8 mouse cellular contexts compared by ENCODE assay signal in the genomic region with DNA sequence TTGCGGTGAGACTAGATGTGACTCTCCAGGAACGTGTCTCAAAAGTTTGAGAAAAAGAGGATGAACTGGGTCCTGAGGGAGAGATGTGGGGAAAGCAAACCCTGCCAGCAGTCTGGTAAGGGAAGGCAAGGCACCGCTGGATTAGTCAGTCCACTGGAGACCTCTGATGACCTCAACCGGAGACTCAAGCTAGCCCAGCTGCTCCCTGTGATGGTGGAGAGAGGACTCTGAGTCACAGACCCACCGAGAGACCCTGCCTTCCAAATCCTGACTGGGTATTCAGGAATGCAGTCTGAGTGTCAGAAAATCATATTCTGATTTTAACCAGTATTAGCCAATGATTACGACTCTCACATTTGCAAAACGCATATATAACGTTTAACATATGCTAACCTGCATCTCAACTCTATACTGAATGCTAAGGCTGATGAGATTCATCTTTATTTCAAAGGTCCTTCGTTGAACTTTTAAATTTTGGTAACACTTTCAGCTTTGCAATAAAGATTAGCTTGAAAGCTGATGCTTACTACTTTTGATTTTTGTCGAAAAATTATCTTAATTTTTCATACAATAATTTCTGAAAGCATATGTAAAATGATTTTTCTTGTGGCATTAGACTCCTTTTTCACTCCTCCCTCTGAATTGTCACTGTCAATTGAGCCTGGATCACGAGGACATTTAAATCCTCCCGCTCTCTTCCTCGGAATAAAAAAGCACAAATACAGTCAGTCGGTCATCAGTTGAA. TPM values are rescaled to one million over a fixed set of nuclear protein-coding genes. Genes with fewer than 3 reads are reported as not detected.
DNase-seq lines count a peak whose midpoint lies in the region; ATAC-seq and TF ChIP-seq lines count a peak whose summit lies in the region.

No protein-coding gene starts in this region.

- no peak for DNase-seq in heart, postnatal 10 days
- no peak for DNase-seq in G1E (ENCODE audit: low spot score)
- DNase-seq in hindbrain, embryonic 11.5 days (ENCODE audit: low spot score): no peak
- no peak for DNase-seq in midbrain, embryonic 10.5 days (ENCODE audit: low spot score)
- no peak for DNase-seq in adrenal gland, postnatal 36 days
- no peak for DNase-seq in left cerebral cortex, adult 18-20 months (ENCODE audit: low spot score in 2 of 2)
- no peak for DNase-seq in right cerebral cortex, adult 2 months (ENCODE audit: low spot score in 2 of 2)

- 39% methylated on average over 14 of the region's 14 CpGs for WGBS in heart, embryonic 11.5 days (ENCODE audit: insufficient replicate concordance)
- WGBS in hindbrain, embryonic 11.5 days: 39% methylated on average over 14 of the region's 14 CpGs
- 35% methylated on average over 14 of the region's 14 CpGs for WGBS in midbrain, embryonic 10.5 days

- no peak overlapping the region for H3K27ac ChIP-seq in heart, embryonic 11.5 days (ENCODE audit: low read depth, low read length)
- H3K27ac ChIP-seq in hindbrain, embryonic 11.5 days (ENCODE audit: low read depth, low read length): no peak overlapping the region
- H3K27ac ChIP-seq in midbrain, embryonic 10.5 days (replicated peaks): no peak overlapping the region

- peak overlapping the region; percentile 47 for H3K4me3 ChIP-seq in heart, embryonic 11.5 days (ENCODE audit: low read depth, low read length)
- H3K4me3 ChIP-seq in G1E (ENCODE audit: low read depth, low read length): peak overlapping the region; percentile 50; the same call in 1 of the 2 replicates
- H3K4me3 ChIP-seq in hindbrain, embryonic 11.5 days (ENCODE audit: low read depth, low read length): peak overlapping the region; percentile 26; the same call in 1 of the 2 replicates
- peak overlapping the region; percentile 53 for H3K4me3 ChIP-seq in midbrain, embryonic 10.5 days

- H3K9ac ChIP-seq in heart, embryonic 11.5 days (ENCODE audit: low read depth, low read length): no peak overlapping the region; the same call in 1 of the 2 replicates
- H3K9ac ChIP-seq in hindbrain, embryonic 11.5 days (ENCODE audit: low read depth, low read length): no peak overlapping the region

- no peaks in the 10 kb centered on the region for H3K36me3 ChIP-seq in heart, embryonic 11.5 days (ENCODE audit: control insufficient read depth, insufficient read depth, low read length)
- H3K36me3 ChIP-seq in G1E (replicated peaks): no peaks in the 10 kb centered on the region
- no peaks in the 10 kb centered on the region for H3K36me3 ChIP-seq in hindbrain, embryonic 11.5 days (ENCODE audit: control insufficient read depth, insufficient read depth, low read length)
- no peaks in the 10 kb centered on the region for H3K36me3 ChIP-seq in midbrain, embryonic 10.5 days

- peak overlapping the region; percentile 91 for H3K4me2 ChIP-seq in heart, embryonic 11.5 days
- H3K4me2 ChIP-seq in hindbrain, embryonic 11.5 days (replicated peaks; ENCODE audit: low read depth, low read length): no peak overlapping the region; the same call in 1 of the 2 replicates

- intact Hi-C loops in heart, postnatal 10 days (cut with DNase I): no loop called here

- peaks cover 5% of the 10 kb centered on the region; the same call in 1 of the 2 replicates for H3K27me3 ChIP-seq in heart, embryonic 11.5 days (ENCODE audit: control insufficient read depth, insufficient read depth, low read length)
- no peaks in the 10 kb centered on the region for H3K27me3 ChIP-seq in G1E (ENCODE audit: insufficient read depth, low read length)
- H3K27me3 ChIP-seq in hindbrain, embryonic 11.5 days (ENCODE audit: control insufficient read depth, insufficient read depth, low read length): peaks cover 13% of the 10 kb centered on the region
- H3K27me3 ChIP-seq in midbrain, embryonic 10.5 days (ENCODE audit: low read depth, poor library complexity, severe bottlenecking): peaks cover 24% of the 10 kb centered on the region

- ATAC-seq in heart, embryonic 11.5 days (replicated peaks; ENCODE audit: insufficient number of reproducible peaks, low FRiP score, low TSS enrichment): no peak
- no peak for ATAC-seq in G1E (ENCODE audit: extremely low read depth, insufficient number of reproducible peaks, low FRiP score, poor library complexity, severe bottlenecking)
- no peak for ATAC-seq in hindbrain, embryonic 11.5 days (ENCODE audit: low FRiP score)

- 0 out of 2 replicates have a peak, but pooled peaks cover 3% of the 10 kb centered on the region for H3K9me3 ChIP-seq in heart, embryonic 11.5 days (replicated peaks; ENCODE audit: control insufficient read depth, low read length)
- H3K9me3 ChIP-seq in G1E (replicated peaks): peaks cover 3% of the 10 kb centered on the region
- no peaks in the 10 kb centered on the region for H3K9me3 ChIP-seq in hindbrain, embryonic 11.5 days (ENCODE audit: control insufficient read depth, low read length)
- H3K9me3 ChIP-seq in midbrain, embryonic 10.5 days (replicated peaks): peaks cover 4% of the 10 kb centered on the region; the same call in 1 of the 2 replicates

- H3K4me1 ChIP-seq in heart, embryonic 11.5 days (ENCODE audit: control insufficient read depth, insufficient read depth, low read length): 0 out of 2 replicates have a peak, but pooled peaks cover 3% of the 10 kb centered on the region
- peaks cover 49% of the 10 kb centered on the region for H3K4me1 ChIP-seq in G1E (ENCODE audit: insufficient read depth, low read depth, low read length)
- no peaks in the 10 kb centered on the region for H3K4me1 ChIP-seq in hindbrain, embryonic 11.5 days (replicated peaks; ENCODE audit: control insufficient read depth, insufficient read depth, low read length)
- peaks cover 23% of the 10 kb centered on the region for H3K4me1 ChIP-seq in midbrain, embryonic 10.5 days

- TF ChIP-seq CTCF in G1E (IDR thresholded peaks at IDR 0.05; ENCODE audit: low read depth, low read length): no peak

RNA-seq across cellular contexts. Expression of a gene that starts 3.0 kb away (rescaled TPM):
- 0.43 and 0.70 TPM in 2 replicates for polyA plus RNA-seq in heart, embryonic 11.5 days (2014; fragmentation: Nextera tagmentation; extraction: Ambion mirVana)
- total RNA-seq in heart, postnatal 10 days (2021): 10 to 100 TPM; 10.1 to 12.8 TPM
- 1.2 and 4.0 TPM in 2 replicates for total RNA-seq in G1E (2014; fragmentation: Nextera tagmentation)
- total RNA-seq in G1E (2017): 2.3 and 3.0 TPM in 2 replicates
- 0.59 and 0.67 TPM in 2 replicates for polyA plus RNA-seq in G1E (2012)
- 0.56 and 0.77 TPM in 2 replicates for polyA plus RNA-seq in hindbrain, embryonic 11.5 days (2014; fragmentation: Nextera tagmentation; extraction: Ambion mirVana)
- 0.32 and 0.99 TPM in 2 replicates for polyA plus RNA-seq in midbrain, embryonic 10.5 days (2016; fragmentation: Nextera tagmentation; extraction: Ambion mirVana)
- total RNA-seq in adrenal gland, postnatal 36 days (2021): 1 to 10 TPM; 6.4 to 8.6 TPM
- total RNA-seq in left cerebral cortex, adult 18-20 months (2021): 1 to 10 TPM; 2.3 to 3.7 TPM

RNA-seq across cellular contexts. Expression of a gene that starts 3.5 kb away (rescaled TPM):
- polyA plus RNA-seq in heart, embryonic 11.5 days (2014; fragmentation: Nextera tagmentation; extraction: Ambion mirVana): 2.9 and 4.0 TPM in 2 replicates
- 1 to 10 TPM; 2.9 to 5.0 TPM for total RNA-seq in heart, postnatal 10 days (2021)
- total RNA-seq in G1E (2014; fragmentation: Nextera tagmentation) (22.1 and 22.5 TPM in 2 replicates), G1E (2017) (15.3 and 16.3 TPM in 2 replicates)
- 47.2 and 49.5 TPM in 2 replicates for polyA plus RNA-seq in G1E (2012)
- 5.8 and 7.4 TPM in 2 replicates for polyA plus RNA-seq in hindbrain, embryonic 11.5 days (2014; fragmentation: Nextera tagmentation; extraction: Ambion mirVana)
- polyA plus RNA-seq in midbrain, embryonic 10.5 days (2016; fragmentation: Nextera tagmentation; extraction: Ambion mirVana): 2.1 and 3.2 TPM in 2 replicates
- 1 to 10 TPM; 1.4 to 3.2 TPM for total RNA-seq in adrenal gland, postnatal 36 days (2021)
- total RNA-seq in left cerebral cortex, adult 18-20 months (2021): 1 to 10 TPM; 1.7 to 3.0 TPM

RNA-seq across cellular contexts. Expression of a gene that starts 5.8 kb away (rescaled TPM):
- polyA plus RNA-seq in heart, embryonic 11.5 days (2014; fragmentation: Nextera tagmentation; extraction: Ambion mirVana): 3.3 and 3.7 TPM in 2 replicates
- 10 to 100 TPM; 27.9 to 30.1 TPM for total RNA-seq in heart, postnatal 10 days (2021)
- total RNA-seq in G1E (2014; fragmentation: Nextera tagmentation) (13.8 and 20.2 TPM in 2 replicates), G1E (2017) (55.5 and 56.5 TPM in 2 replicates)
- polyA plus RNA-seq in G1E (2012): 50.4 and 56.6 TPM in 2 replicates
- polyA plus RNA-seq in hindbrain, embryonic 11.5 days (2014; fragmentation: Nextera tagmentation; extraction: Ambion mirVana): 4.2 and 4.5 TPM in 2 replicates
- polyA plus RNA-seq in midbrain, embryonic 10.5 days (2016; fragmentation: Nextera tagmentation; extraction: Ambion mirVana): 4.7 and 5.3 TPM in 2 replicates
- total RNA-seq in adrenal gland, postnatal 36 days (2021): 10 to 100 TPM; 32.9 to 45.2 TPM
- 10 to 100 TPM; 57.1 to 60.2 TPM for total RNA-seq in left cerebral cortex, adult 18-20 months (2021)

RNA-seq across cellular contexts. Expression of a gene that starts 22.8 kb away (rescaled TPM):
- 538 and 603 TPM in 2 replicates for polyA plus RNA-seq in heart, embryonic 11.5 days (2014; fragmentation: Nextera tagmentation; extraction: Ambion mirVana)
- total RNA-seq in heart, postnatal 10 days (2021): 100 to 1,000 TPM; 530 to 563 TPM
- total RNA-seq in G1E (2014; fragmentation: Nextera tagmentation) (2,186 and 2,188 TPM in 2 replicates), G1E (2017) (1,964 and 2,298 TPM in 2 replicates)
- 2,955 and 7,700 TPM in 2 replicates for polyA plus RNA-seq in G1E (2012)
- 654 and 661 TPM in 2 replicates for polyA plus RNA-seq in hindbrain, embryonic 11.5 days (2014; fragmentation: Nextera tagmentation; extraction: Ambion mirVana)
- polyA plus RNA-seq in midbrain, embryonic 10.5 days (2016; fragmentation: Nextera tagmentation; extraction: Ambion mirVana): 659 and 788 TPM in 2 replicates
- 100 to 1,000 TPM; 711 to 729 TPM for total RNA-seq in adrenal gland, postnatal 36 days (2021)
- 100 to 1,000 TPM; 233 to 240 TPM for total RNA-seq in left cerebral cortex, adult 18-20 months (2021)

RNA-seq across cellular contexts. Expression of a gene that starts 48.5 kb away (rescaled TPM):
- polyA plus RNA-seq in heart, embryonic 11.5 days (2014; fragmentation: Nextera tagmentation; extraction: Ambion mirVana): 4.9 and 5.9 TPM in 2 replicates
- 1 to 10 TPM; 6.5 to 9.5 TPM for total RNA-seq in heart, postnatal 10 days (2021)
- total RNA-seq in G1E (2014; fragmentation: Nextera tagmentation) (39.3 and 44.2 TPM in 2 replicates), G1E (2017) (73.5 and 75.4 TPM in 2 replicates)
- polyA plus RNA-seq in G1E (2012): 2.3 and 2.9 TPM in 2 replicates
- polyA plus RNA-seq in hindbrain, embryonic 11.5 days (2014; fragmentation: Nextera tagmentation; extraction: Ambion mirVana): 1.5 and 2.1 TPM in 2 replicates
- polyA plus RNA-seq in midbrain, embryonic 10.5 days (2016; fragmentation: Nextera tagmentation; extraction: Ambion mirVana): 1.2 and 1.6 TPM in 2 replicates
- total RNA-seq in adrenal gland, postnatal 36 days (2021): 10 to 100 TPM; 23.9 to 24.5 TPM
- 1 to 10 TPM; 7.0 to 7.7 TPM for total RNA-seq in left cerebral cortex, adult 18-20 months (2021)
